Mouse (Mus musculus) spleen, embryonic (tissue): Measurements from ENCODE around the gene Mff.

ENCODE experiments used
- CTCF ChIA-PET: fragments of 350-600 bp; sonication (Branson Sonifier 250); formaldehyde crosslinking; loops from one replicate; lab custom pipeline; 2022; lab: Charles Lee

The Mff gene

DNA sequence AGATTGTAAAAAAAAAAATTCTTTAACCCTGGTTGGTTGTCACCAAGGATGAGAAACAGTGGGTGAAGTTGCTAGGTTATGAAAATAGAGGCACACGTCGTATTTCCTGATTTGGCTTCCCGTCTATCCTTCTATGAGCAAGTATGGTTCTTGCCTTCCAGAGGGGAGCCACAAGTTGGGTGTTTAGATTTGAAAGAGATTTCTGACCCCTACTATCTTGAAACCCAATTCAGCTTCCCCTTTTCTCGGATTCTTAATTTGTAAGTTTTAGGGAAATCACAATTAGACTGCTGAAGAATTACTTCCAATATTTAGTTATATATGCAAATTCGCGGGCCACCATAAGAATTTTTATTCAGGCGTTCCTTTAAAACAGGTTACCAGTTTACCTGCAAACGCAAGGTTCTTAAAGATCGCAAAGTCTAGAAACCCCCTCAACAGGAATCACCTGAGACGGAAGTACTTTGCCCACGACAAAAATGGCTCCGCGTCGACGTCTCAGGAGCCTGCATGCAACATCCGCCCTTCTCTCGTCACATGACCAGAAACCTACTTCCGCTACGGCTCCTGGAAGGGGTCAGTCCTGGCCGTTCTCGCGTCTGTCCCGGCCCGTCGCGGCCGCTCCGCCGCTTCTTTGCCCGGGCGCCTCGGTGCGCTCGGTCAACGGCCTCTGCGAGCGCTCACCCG is at the start of gene Mff:
Mff (plus strand) TSS at position 552 of the 687 bp plus-strand sequence.
- CTCF ChIA-PET, result interaction anchor here (0.6 kb wide), 1 partner anchor 110 kb away, joined by 4 read pairs; no protein-coding TSS in a partner anchor

DNA sequence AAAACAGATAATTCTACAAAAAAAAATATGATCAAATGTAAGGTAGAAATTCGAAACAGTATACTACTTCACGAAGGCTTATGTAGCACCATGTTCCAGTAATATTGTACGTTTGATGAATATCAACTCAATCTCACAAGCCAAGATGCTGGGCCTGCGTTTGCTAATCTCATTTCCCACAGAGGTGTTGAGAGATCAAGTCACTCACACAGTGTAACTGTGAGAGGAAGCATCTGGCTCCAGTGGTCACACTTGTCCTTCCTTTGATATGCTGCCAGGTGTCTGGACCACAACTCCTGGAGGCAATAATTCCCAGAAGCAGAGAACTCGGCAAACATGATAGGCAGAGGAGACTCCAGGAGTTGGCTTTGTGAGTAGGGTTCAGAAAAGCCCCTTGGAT is 38.4 kb upstream of the Mff start:
- CTCF ChIA-PET, result no interaction called here

- CTCF ChIA-PET, result no interaction called here
These were observed 37.8 kb upstream of the Mff start for GRCm38 (mm10) chr1:82686866-82687265.

GRCm38 (mm10) chr1:82687931-82688330 is 36.8 kb upstream of the Mff start:
- CTCF ChIA-PET, result no interaction called here

DNA sequence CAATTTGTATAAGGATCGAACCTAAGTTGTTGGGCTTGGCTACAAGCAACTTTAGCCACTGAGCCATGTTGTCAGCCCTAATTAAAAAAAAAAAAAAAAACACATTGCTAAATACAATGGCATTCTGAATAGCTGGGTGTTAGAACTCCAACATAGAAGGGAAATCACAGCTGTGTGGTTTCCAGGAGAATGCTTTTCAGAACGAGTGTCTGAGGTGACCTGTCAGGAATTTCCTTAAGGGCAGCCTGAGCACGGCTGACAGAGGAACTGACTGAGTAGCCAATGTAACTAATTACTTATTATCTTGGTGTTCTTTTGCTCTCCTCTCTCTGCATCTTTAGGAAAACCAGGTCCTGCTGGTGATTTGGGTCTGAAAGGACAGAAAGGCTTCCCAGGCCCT is 28.8 kb upstream of the Mff start:
- CTCF ChIA-PET, result interaction anchor here (0.6 kb wide), 1 partner anchor 142 kb away, joined by 5 read pairs; no protein-coding TSS in a partner anchor

- CTCF ChIA-PET, result no interaction called here
These were observed 6.7 kb upstream of the Mff start for GRCm38 (mm10) chr1:82717816-82718512.

DNA sequence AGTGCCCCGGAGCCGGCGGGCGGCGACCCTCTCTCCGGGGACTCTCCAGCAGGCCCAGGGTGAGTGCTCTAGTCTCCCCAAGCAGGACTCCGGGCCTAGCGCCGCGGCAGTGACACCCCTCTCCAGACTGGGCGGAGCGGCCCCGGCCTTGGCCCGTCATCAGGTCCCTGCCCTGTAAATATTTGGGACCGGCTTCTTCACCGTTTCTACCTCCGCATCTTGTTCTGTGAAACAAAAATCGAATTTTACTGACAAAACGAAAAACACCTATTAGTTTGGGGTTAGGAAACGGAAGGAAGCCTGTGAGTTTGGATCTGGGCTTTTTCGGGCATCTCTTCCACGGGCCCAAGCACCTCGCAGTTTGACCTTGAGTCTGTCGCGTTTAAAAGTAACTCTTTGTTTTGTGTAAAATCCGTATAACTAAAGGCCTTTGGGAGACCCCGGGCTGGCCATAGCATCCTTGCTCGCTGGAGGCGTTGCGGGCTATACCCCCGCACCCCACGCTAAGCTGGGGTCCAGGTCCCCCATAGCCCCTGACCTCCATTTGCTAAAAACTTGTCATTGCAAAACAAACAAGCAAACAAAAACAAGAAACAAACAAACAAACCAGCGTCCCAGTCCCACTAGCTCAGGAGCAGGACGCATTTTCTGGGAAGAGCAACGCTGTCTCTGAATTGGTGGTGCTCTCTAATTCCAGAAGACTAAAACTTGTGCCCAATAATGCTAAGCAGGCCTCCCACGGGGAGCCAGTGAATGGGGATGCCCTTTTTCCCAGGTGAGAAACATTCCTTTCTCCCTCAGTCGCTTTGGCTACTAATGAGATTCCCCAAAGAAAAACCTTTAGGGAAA is 560 bp downstream of the Mff start:
- CTCF ChIA-PET, result no interaction called here

GRCm38 (mm10) chr1:82725875-82726185 is 1.1 kb downstream of the Mff start:
- CTCF ChIA-PET, result no interaction called here

DNA sequence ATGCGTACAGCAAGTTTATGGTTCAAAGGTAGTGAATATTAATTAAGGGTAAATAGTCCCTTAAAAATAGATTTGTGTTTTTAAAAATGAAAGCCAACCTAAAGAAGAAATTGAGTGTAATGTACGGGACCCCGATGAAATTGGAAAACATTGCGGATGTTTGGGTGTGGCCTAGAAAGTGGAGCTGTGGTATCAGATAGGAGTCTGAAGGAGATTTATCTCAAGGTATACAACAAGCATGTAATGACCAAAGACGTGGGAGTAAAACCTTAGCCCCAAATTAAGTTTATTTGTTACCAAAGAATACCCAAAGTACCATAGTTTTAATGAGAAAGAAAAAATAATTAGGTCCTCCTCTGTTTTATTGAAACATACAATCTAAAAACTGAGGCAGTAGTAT is 1.8 kb downstream of the Mff start:
- CTCF ChIA-PET, result no interaction called here

GRCm38 (mm10) chr1:82733357-82733756 is 8.7 kb downstream of the Mff start:
- CTCF ChIA-PET, result no interaction called here

DNA sequence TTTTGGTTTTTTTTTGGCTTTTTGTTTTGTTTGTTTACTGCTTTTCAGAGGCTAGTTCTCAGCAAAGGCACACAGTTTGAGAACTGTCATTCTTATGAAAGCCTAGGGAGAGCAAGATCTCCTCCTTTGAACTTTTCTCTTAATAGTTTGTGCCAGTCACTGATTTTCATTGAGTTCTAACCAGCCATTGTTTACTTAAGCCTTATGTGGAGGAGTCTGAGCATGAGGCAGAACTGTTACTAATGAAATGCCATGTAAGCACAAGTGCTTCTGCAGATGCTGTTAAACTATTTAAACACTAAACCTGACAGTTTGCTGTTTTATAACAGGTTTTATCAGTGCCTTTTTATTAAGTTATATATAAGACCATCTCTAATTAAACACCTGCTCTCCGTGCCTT is 13.4 kb downstream of the Mff start:
- CTCF ChIA-PET, result no interaction called here

GRCm38 (mm10) chr1:82741539-82741938 is 16.8 kb downstream of the Mff start:
- CTCF ChIA-PET, result no interaction called here

- CTCF ChIA-PET, result no interaction called here
These were observed 19.3 kb downstream of the Mff start for GRCm38 (mm10) chr1:82743962-82744361.

GRCm38 (mm10) chr1:82746408-82746807 is 21.7 kb downstream of the Mff start:
- CTCF ChIA-PET, result no interaction called here

- CTCF ChIA-PET, result no interaction called here
These were observed 23.2 kb downstream of the Mff start for GRCm38 (mm10) chr1:82747714-82748452.

DNA sequence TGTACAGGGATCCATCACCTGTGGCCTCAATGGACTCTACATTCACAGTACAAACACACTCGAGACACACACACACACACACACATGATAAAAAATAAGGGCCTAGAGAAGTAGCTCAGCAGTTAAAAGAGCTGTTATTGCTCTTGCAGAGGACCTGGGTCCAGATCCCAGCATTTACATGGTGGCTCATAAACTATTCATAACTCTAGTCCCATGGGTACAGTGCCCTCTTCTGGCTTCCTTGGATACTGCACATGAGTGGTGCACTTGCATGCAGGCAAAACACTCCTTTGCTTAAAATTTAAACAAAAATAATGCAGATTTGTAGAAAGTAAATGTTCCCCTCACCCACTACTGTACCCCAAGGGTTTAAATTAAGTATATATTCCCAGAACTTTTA is 34.8 kb downstream of the Mff start:
- CTCF ChIA-PET, result no interaction called here

DNA sequence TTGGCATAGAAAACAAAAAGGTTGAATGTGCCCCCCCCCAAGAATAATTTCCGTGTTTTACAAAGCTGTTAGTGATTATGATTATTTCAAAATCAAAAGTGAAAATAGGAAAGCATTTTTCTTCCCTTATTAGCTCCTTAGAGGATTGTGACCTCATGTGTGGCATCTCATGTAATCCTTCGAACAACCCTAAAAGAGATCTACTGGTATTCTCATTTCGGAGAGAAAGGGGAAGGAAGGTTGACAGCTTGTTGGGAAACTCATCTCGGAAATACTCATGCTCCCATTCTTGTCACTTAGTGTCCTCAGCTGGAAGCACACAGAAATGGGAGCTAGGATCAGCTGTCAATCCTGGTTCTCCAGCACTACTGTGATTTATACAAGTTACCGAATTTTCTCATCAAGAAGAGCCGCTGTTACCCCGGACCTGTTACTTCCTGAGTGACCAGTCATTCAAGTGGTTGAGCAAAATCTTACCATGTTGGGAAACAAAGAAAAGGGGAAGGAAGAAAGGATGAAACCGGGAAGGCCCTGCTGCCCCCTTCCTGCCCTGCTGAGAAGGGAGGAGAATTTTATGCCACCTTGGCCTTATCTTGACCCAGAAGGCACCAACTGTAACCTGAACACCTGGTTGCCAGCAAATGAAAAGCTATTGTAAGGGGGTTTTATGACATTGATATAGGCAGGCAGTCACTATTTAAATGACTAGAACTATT is 36.9 kb downstream of the Mff start:
- CTCF ChIA-PET, result no interaction called here

- CTCF ChIA-PET, result no interaction called here
These were observed 37.6 kb downstream of the Mff start for GRCm38 (mm10) chr1:82762274-82762673.

DNA sequence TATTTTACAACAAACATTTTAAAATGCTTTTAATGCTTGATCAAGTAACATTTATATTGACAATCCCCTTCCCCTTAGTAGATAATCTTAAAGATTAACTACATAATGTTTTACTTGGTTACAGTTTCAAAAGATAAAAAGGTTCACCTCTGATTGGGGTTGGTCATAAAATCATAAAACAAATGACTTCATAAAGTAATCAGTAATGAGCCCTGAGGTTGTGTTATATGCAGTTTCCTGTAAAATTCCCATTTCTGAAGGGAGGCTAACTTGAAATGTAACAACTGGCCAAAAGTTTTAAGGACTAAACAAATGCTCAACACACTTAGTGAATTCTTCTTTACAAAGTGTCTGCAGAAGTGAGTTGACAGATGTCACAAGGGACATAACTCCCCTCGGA is 41.5 kb downstream of the Mff start:
- CTCF ChIA-PET, result no interaction called here

GRCm38 (mm10) chr1:82766641-82767040 is 42.0 kb downstream of the Mff start:
- CTCF ChIA-PET, result no interaction called here

- CTCF ChIA-PET, result no interaction called here
These were observed 43.6 kb downstream of the Mff start, which contains the start of gene Tm4sf20 for GRCm38 (mm10) chr1:82768269-82768668. Gene Tm4sf20, minus strand, starts transcription at chr1:82768461.
